Mouse (Mus musculus) heart, embryonic 14.5 days (tissue): ENCODE measurements around the gene Shc1. TPM values are rescaled to one million over a fixed set of nuclear protein-coding genes. Genes with fewer than 3 reads are reported as not detected.

ENCODE experiments used
- ATAC-seq: fragments of 200-750 bp; cut with Nextera tagmentation; 2 replicates; pipeline ENCODE4 v1.8.0; 2017; ENCODE audit warnings: low read depth, moderate TSS enrichment; ENCODE audit not compliant: insufficient number of reproducible peaks, insufficient read depth, low FRiP score
- H3K27ac ChIP-seq, 2 experiments: fragments of 200-500 bp in 1 of 2; fragments of 300-500 bp in 1 of 2; sonication (generic) in 1 of 2; replicated peaks in 1 of 2; 2 replicates each; pipeline ENCODE4 v1.5.1; 2012 to 2014; ENCODE audit warnings: low read depth in 2 of 2, low read length in 2 of 2, control low read depth in 1 of 2, mild to moderate bottlenecking in 1 of 2, mixed read lengths in 1 of 2; ENCODE audit not compliant: control insufficient read depth in 1 of 2, insufficient read depth in 1 of 2
- H3K27me3 ChIP-seq: fragments of 300-500 bp; sonication (generic); 2 replicates; pipeline ENCODE4 v1.6.1; 2014; ENCODE audit warnings: mild to moderate bottlenecking, low read length, control low read depth; ENCODE audit not compliant: control insufficient read depth, insufficient read depth
- H3K36me3 ChIP-seq: fragments of 300-500 bp; sonication (generic); 2 replicates; pipeline ENCODE4 v1.6.1; 2014; ENCODE audit warnings: mild to moderate bottlenecking, control low read depth, low read length, mixed read lengths; ENCODE audit not compliant: control insufficient read depth, insufficient read depth
- H3K4me1 ChIP-seq, 2 experiments: fragments of 200-500 bp in 1 of 2; fragments of 300-500 bp in 1 of 2; sonication (generic) in 1 of 2; 2 replicates each; pipeline ENCODE4 v1.6.1; 2012 to 2014; ENCODE audit warnings: low read length in 2 of 2, control low read depth in 1 of 2, mixed read lengths in 1 of 2; ENCODE audit not compliant: control insufficient read depth in 2 of 2, insufficient read depth in 2 of 2
- H3K4me2 ChIP-seq: fragments of 300-500 bp; sonication (generic); 2 replicates; pipeline ENCODE4 v1.6.1; 2014; ENCODE audit warnings: mild to moderate bottlenecking, low read length
- H3K4me3 ChIP-seq, 2 experiments: fragments of 200-500 bp in 1 of 2; fragments of 300-500 bp in 1 of 2; sonication (generic) in 1 of 2; 2 replicates each; pipeline ENCODE4 v1.5.1; 2012 to 2014; ENCODE audit warnings: low read length in 2 of 2, mild to moderate bottlenecking in 2 of 2, control low read depth in 1 of 2, low read depth in 1 of 2, moderate library complexity in 1 of 2; ENCODE audit not compliant: control insufficient read depth in 1 of 2, insufficient read depth in 1 of 2
- H3K9ac ChIP-seq: fragments of 300-500 bp; sonication (generic); 2 replicates; pipeline ENCODE4 v1.6.1; 2014; ENCODE audit warnings: mild to moderate bottlenecking, low read length
- H3K9me3 ChIP-seq: fragments of 300-500 bp; sonication (generic); 2 replicates; pipeline ENCODE4 v1.6.1; 2016; ENCODE audit warnings: low read length, control low read depth; ENCODE audit not compliant: control insufficient read depth
- WGBS: fragments of 180-500 bp; shearing (Covaris S2); extraction: QIAGEN DNeasy Blood & Tissue Kit; methylation state at CpG from one replicate; pipeline ENCODE4 v1.1.7; 2014; 5-methylcytosine and 5-hydroxymethylcytosine counted together
- polyA plus RNA-seq: library from polyadenylated mRNA; unstranded; fragments of >200 nt; fragmentation: Nextera tagmentation; extraction: Ambion mirVana; gene quantifications from 2 replicates; pipeline ENCODE4 v1.2.1, GENCODE M21; 2014

Shc1 gene
- polyA plus RNA-seq, 1 experiment from 2014 or later: 50.5 TPM

- under 1% methylated on average over 51 of the region's 56 CpGs for WGBS
- no peaks in the 10 kb centered on the region for H3K9me3 ChIP-seq
- ATAC-seq: no peak
- no peaks in the 10 kb centered on the region for H3K27me3 ChIP-seq
- H3K9ac ChIP-seq: peak overlapping the region; percentile 76
- no peaks in the 10 kb centered on the region for H3K36me3 ChIP-seq
- peak overlapping the region; percentile 58 to 87 for H3K4me3 ChIP-seq
- peak overlapping the region; percentile 43 to 73; a peak in 3 of 4 replicates for H3K27ac ChIP-seq
- peaks cover 20 to 36% of the 10 kb centered on the region in 2 experiments for H3K4me1 ChIP-seq
- H3K4me2 ChIP-seq: peak overlapping the region; percentile 93
These were observed 26.4 kb upstream of the Shc1 start for GRCm38 (mm10) chr3:89391663-89392511.

GRCm38 (mm10) chr3:89392871-89393311 is 25.4 kb upstream of the Shc1 start:
- Histone ChIP-seq H3K9me3 (no peaks in the 10 kb centered on the region), H3K27ac (peak overlapping the region; percentile 53 to 73; a peak in 3 of 4 replicates), H3K27me3 (no peaks in the 10 kb centered on the region), H3K4me1 (peaks cover 22 to 37% of the 10 kb centered on the region in 2 experiments), H3K36me3 (no peaks in the 10 kb centered on the region), H3K9ac (peak overlapping the region; percentile 76), H3K4me2 (peak overlapping the region; percentile 93), H3K4me3 (peak overlapping the region; percentile 58 to 87)
- no peak for ATAC-seq
- WGBS: 0% methylated on average over 17 of the region's 24 CpGs

- Histone ChIP-seq H3K9ac (peak overlapping the region; percentile 67), H3K4me1 (peaks cover 22 to 37% of the 10 kb centered on the region in 2 experiments), H3K4me3 (peak overlapping the region; percentile 58 to 62), H3K27ac (peak overlapping the region; percentile 78 to 86), H3K27me3 (no peaks in the 10 kb centered on the region), H3K9me3 (no peaks in the 10 kb centered on the region), H3K36me3 (no peaks in the 10 kb centered on the region), H3K4me2 (peak overlapping the region; percentile 93)
- peak; percentile 94 for ATAC-seq
- under 1% methylated on average over 15 of the region's 15 CpGs for WGBS
These were observed 24.6 kb upstream of the Shc1 start for GRCm38 (mm10) chr3:89393605-89394004.

GRCm38 (mm10) chr3:89394006-89394893 is 24.0 kb upstream of the Shc1 start, which contains the start of gene Zbtb7b:
Gene Zbtb7b (minus strand): TSS chr3:89394776.
- Histone ChIP-seq H3K27ac (peak within 1 kb of the TSS; percentile 78 to 86), H3K4me1 (peaks cover 22 to 37% of the 10 kb centered on the region in 2 experiments), H3K9me3 (no peaks in the 10 kb centered on the region), H3K9ac (peak within 1 kb of the TSS; percentile 67), H3K4me3 (peak within 1 kb of the TSS; percentile 58 to 62), H3K36me3 (no peaks in the 10 kb centered on the region), H3K4me2 (peak within 1 kb of the TSS; percentile 93), H3K27me3 (no peaks in the 10 kb centered on the region)
- ATAC-seq: peak; percentile 35
- WGBS: under 1% methylated on average over 40 of the region's 42 CpGs

GRCm38 (mm10) chr3:89394894-89395256 is 23.4 kb upstream of the Shc1 start:
- Histone ChIP-seq H3K9ac (peak overlapping the region; percentile 67), H3K9me3 (no peaks in the 10 kb centered on the region)
- under 1% methylated on average over 12 of the region's 12 CpGs for WGBS

GRCm38 (mm10) chr3:89395419-89395805 is 22.8 kb upstream of the Shc1 start:
- peak overlapping the region; percentile 58 to 62 for H3K4me3 ChIP-seq
- peak overlapping the region; percentile 93 for H3K4me2 ChIP-seq
- no peaks in the 10 kb centered on the region for H3K9me3 ChIP-seq
- peaks cover 6% of the 10 kb centered on the region; the same call in 1 of the 2 replicates for H3K36me3 ChIP-seq
- no peak for ATAC-seq
- no peaks in the 10 kb centered on the region for H3K27me3 ChIP-seq
- H3K9ac ChIP-seq: peak overlapping the region; percentile 67
- H3K27ac ChIP-seq: peak overlapping the region; percentile 73 to 86
- peaks cover 18 to 30% of the 10 kb centered on the region in 2 experiments for H3K4me1 ChIP-seq
- WGBS: 4% methylated on average over 10 of the region's 10 CpGs

More at GRCm38 (mm10) chr3:89394894-89395256, 23.4 kb upstream of the Shc1 start:
- Histone ChIP-seq H3K4me2 (peak overlapping the region; percentile 93), H3K27me3 (no peaks in the 10 kb centered on the region), H3K36me3 (peaks cover 2% of the 10 kb centered on the region; the same call in 1 of the 2 replicates), H3K4me1 (peaks cover 22 to 33% of the 10 kb centered on the region in 2 experiments), H3K27ac (peak overlapping the region; percentile 73 to 86), H3K4me3 (peak overlapping the region; percentile 58 to 62)
- ATAC-seq: peak; percentile 10
